Mouse (Mus musculus): ENCODE data around the gene Elmo3.

GRCm38 (mm10) chr8:105326141-105326672 lies 20.8 kb downstream of the Elmo3 start, which contains the start of the genes Lrrc29 and Tmem208:
- TF ChIP-seq EP300 (IDR thresholded peaks at IDR 0.05) (no peak), CTCF (IDR thresholded peaks at IDR 0.05) (peak; percentile 81)
